Mouse (Mus musculus) heart, postnatal 0 days (tissue): ENCODE measurements around the gene Cd3eap.

Experiments
- CTCF ChIP-seq: IDR thresholded peaks from 2 replicates; pipeline ENCODE4 v1.5.1; 2016; ENCODE audit warnings: antibody characterized with exemption, control low read depth, low read depth
- EP300 ChIP-seq: IDR thresholded peaks from 2 replicates; pipeline ENCODE4 v1.6.1; 2016; ENCODE audit warnings: antibody characterized with exemption, low read depth

GRCm38 (mm10) chr7:19388699-19389413 lies 29.6 kb upstream of the Cd3eap start:
- TF ChIP-seq CTCF, result no peak
- TF ChIP-seq EP300, result no peak
